Mouse (Mus musculus): Measurements from ENCODE around the gene Htra3. TPM values are rescaled to one million over a fixed set of nuclear protein-coding genes. Genes with fewer than 3 reads are reported as not detected.

Gene Htra3
- polyA plus RNA-seq, 1 experiment from 2014 or later: 3.7 TPM

GRCm38 (mm10) chr5:35673086-35673485 is 6.5 kb downstream of the Htra3 start:
- Histone ChIP-seq H3K4me3 (ENCODE audit: low read depth, low read length) (no peak overlapping the region), H3K4me2 (no peak overlapping the region), H3K9me3 (replicated peaks; ENCODE audit: control insufficient read depth, low read length) (no peaks in the 10 kb centered on the region), H3K27me3 (ENCODE audit: control insufficient read depth, insufficient read depth, low read length) (peaks cover 21% of the 10 kb centered on the region), H3K36me3 (ENCODE audit: control insufficient read depth, insufficient read depth, low read length) (no peaks in the 10 kb centered on the region), H3K27ac (ENCODE audit: low read depth, low read length) (no peak overlapping the region), H3K4me1 (ENCODE audit: control insufficient read depth, insufficient read depth, low read length) (peaks cover 52% of the 10 kb centered on the region), H3K9ac (ENCODE audit: low read depth, low read length) (no peak overlapping the region)
- no peak; the same call in 1 of the 2 replicates for ATAC-seq (replicated peaks; ENCODE audit: insufficient number of reproducible peaks, low FRiP score, low TSS enrichment)
- 47% methylated on average over 7 of the region's 7 CpGs for WGBS (ENCODE audit: insufficient replicate concordance)

DNA sequence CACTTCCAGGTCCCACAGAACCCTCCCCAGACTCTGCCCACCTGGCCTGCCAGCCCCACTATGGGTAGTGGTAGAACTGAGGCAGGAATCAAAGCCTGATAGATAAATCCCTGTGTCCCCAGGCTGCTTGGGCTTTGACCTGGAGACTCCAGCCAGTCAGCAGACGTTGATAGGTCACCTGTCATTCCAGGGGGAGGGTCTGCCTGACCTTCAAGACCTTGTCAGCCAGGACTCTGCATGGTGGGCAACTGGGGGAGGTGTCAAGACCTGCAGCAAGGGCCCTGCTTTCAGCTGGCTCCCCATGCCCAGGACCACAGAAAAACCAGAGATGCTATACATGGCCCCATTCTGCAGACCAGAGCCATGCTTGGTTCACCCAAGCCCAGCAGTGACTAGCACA is 7.0 kb downstream of the Htra3 start:
- no peak overlapping the region for H3K27ac ChIP-seq (ENCODE audit: low read depth, low read length)
- H3K9me3 ChIP-seq (replicated peaks; ENCODE audit: control insufficient read depth, low read length): no peaks in the 10 kb centered on the region
- no peaks in the 10 kb centered on the region for H3K36me3 ChIP-seq (ENCODE audit: control insufficient read depth, insufficient read depth, low read length)
- no peak for ATAC-seq (replicated peaks; ENCODE audit: insufficient number of reproducible peaks, low FRiP score, low TSS enrichment)
- no peak overlapping the region for H3K4me3 ChIP-seq (ENCODE audit: low read depth, low read length)
- peaks cover 52% of the 10 kb centered on the region for H3K4me1 ChIP-seq (ENCODE audit: control insufficient read depth, insufficient read depth, low read length)
- H3K27me3 ChIP-seq (ENCODE audit: control insufficient read depth, insufficient read depth, low read length): peaks cover 16% of the 10 kb centered on the region
- H3K4me2 ChIP-seq: no peak overlapping the region
- no peak overlapping the region for H3K9ac ChIP-seq (ENCODE audit: low read depth, low read length)
- 47% methylated on average over 1 of the region's 1 CpGs for WGBS (ENCODE audit: insufficient replicate concordance)

DNA sequence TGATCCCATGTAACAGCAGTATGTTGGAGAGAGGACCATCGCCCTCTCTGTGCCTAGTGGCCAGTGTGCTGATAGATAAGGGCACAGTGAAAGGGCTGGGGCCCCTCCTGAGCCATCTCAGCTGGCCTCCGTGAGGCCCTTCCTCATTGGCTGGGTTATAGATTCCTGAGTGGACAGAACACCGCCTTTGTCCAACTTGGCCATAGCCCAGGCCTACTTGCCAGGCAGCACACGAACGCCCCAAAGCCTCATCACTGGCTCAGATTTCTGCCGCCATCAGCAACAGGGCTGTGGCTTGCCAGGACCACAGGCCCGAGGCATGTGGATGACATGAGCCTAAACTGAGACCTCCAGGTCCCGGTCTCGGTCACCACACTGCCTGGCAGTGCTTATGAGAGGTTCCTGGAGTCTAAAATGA is 8.1 kb downstream of the Htra3 start:
- no peak for ATAC-seq (replicated peaks; ENCODE audit: insufficient number of reproducible peaks, low FRiP score, low TSS enrichment)
- peaks cover 52% of the 10 kb centered on the region for H3K4me1 ChIP-seq (ENCODE audit: control insufficient read depth, insufficient read depth, low read length)

DNA sequence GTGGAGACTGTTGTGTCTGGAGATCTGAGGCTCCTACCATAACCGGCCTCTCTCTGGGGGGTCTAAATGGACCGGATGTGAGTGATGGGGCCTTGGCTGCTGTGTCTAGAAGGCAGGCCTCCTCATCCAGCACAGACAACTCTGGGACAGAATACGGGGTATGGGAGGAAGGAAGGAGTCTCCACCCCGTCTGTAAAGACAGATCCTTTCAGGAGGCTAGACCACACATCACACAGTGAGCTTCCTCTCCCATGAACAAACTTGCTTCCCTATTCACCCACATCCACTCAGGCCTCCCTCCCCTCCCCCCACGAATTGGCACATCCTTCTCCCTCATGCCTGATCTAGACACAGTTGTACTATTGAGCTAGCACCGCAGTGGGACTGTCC is 9.2 kb downstream of the Htra3 start:
- Histone ChIP-seq H3K4me3 (ENCODE audit: low read depth, low read length) (no peak overlapping the region), H3K4me2 (no peak overlapping the region), H3K4me1 (ENCODE audit: control insufficient read depth, insufficient read depth, low read length) (peaks cover 52% of the 10 kb centered on the region), H3K9ac (ENCODE audit: low read depth, low read length) (no peak overlapping the region), H3K27me3 (ENCODE audit: control insufficient read depth, insufficient read depth, low read length) (no peaks in the 10 kb centered on the region; the same call in 1 of the 2 replicates), H3K27ac (ENCODE audit: low read depth, low read length) (no peak overlapping the region; the same call in 1 of the 2 replicates), H3K9me3 (replicated peaks; ENCODE audit: control insufficient read depth, low read length) (no peaks in the 10 kb centered on the region), H3K36me3 (ENCODE audit: control insufficient read depth, insufficient read depth, low read length) (no peaks in the 10 kb centered on the region)
- ATAC-seq (replicated peaks; ENCODE audit: insufficient number of reproducible peaks, low FRiP score, low TSS enrichment): no peak
- WGBS (ENCODE audit: insufficient replicate concordance): 38% methylated on average over 6 of the region's 6 CpGs

More for the DNA sequence above, 8.1 kb downstream of the Htra3 start:
- H3K9ac ChIP-seq (ENCODE audit: low read depth, low read length): peak overlapping the region; percentile 40
- H3K4me3 ChIP-seq (ENCODE audit: low read depth, low read length): no peak overlapping the region
- 0 out of 2 replicates have a peak overlapping the region, but pooled peaks have one; percentile 3 for H3K4me2 ChIP-seq
- peaks cover 8% of the 10 kb centered on the region; the same call in 1 of the 2 replicates for H3K27me3 ChIP-seq (ENCODE audit: control insufficient read depth, insufficient read depth, low read length)
- no peak overlapping the region for H3K27ac ChIP-seq (ENCODE audit: low read depth, low read length)
- no peaks in the 10 kb centered on the region for H3K36me3 ChIP-seq (ENCODE audit: control insufficient read depth, insufficient read depth, low read length)
- 50% methylated on average over 9 of the region's 9 CpGs for WGBS (ENCODE audit: insufficient replicate concordance)
- no peaks in the 10 kb centered on the region for H3K9me3 ChIP-seq (replicated peaks; ENCODE audit: control insufficient read depth, low read length)

GRCm38 (mm10) chr5:35669747-35670411 is 9.7 kb downstream of the Htra3 start:
- H3K4me1 ChIP-seq (ENCODE audit: control insufficient read depth, insufficient read depth, low read length): peaks cover 52% of the 10 kb centered on the region
- H3K9me3 ChIP-seq (replicated peaks; ENCODE audit: control insufficient read depth, low read length): no peaks in the 10 kb centered on the region
- H3K4me2 ChIP-seq: no peak overlapping the region
- no peak overlapping the region for H3K9ac ChIP-seq (ENCODE audit: low read depth, low read length)
- no peaks in the 10 kb centered on the region for H3K36me3 ChIP-seq (ENCODE audit: control insufficient read depth, insufficient read depth, low read length)
- H3K4me3 ChIP-seq (ENCODE audit: low read depth, low read length): no peak overlapping the region
- no peak overlapping the region; the same call in 1 of the 2 replicates for H3K27ac ChIP-seq (ENCODE audit: low read depth, low read length)
- H3K27me3 ChIP-seq (ENCODE audit: control insufficient read depth, insufficient read depth, low read length): no peaks in the 10 kb centered on the region
- WGBS (ENCODE audit: insufficient replicate concordance): 17% methylated on average over 11 of the region's 11 CpGs
- ATAC-seq (replicated peaks; ENCODE audit: insufficient number of reproducible peaks, low FRiP score, low TSS enrichment): no peak

- Histone ChIP-seq H3K36me3 (ENCODE audit: control insufficient read depth, insufficient read depth, low read length) (no peaks in the 10 kb centered on the region), H3K4me3 (ENCODE audit: low read depth, low read length) (no peak overlapping the region), H3K27ac (ENCODE audit: low read depth, low read length) (no peak overlapping the region), H3K27me3 (ENCODE audit: control insufficient read depth, insufficient read depth, low read length) (no peaks in the 10 kb centered on the region; the same call in 1 of the 2 replicates), H3K9me3 (replicated peaks; ENCODE audit: control insufficient read depth, low read length) (no peaks in the 10 kb centered on the region), H3K4me1 (ENCODE audit: control insufficient read depth, insufficient read depth, low read length) (peaks cover 21% of the 10 kb centered on the region), H3K4me2 (no peak overlapping the region), H3K9ac (ENCODE audit: low read depth, low read length) (no peak overlapping the region)
- ATAC-seq (replicated peaks; ENCODE audit: insufficient number of reproducible peaks, low FRiP score, low TSS enrichment): no peak
- WGBS (ENCODE audit: insufficient replicate concordance): 81% methylated on average over 7 of the region's 7 CpGs
Measured at GRCm38 (mm10) chr5:35666152-35666551, 13.4 kb downstream of the Htra3 start.

DNA sequence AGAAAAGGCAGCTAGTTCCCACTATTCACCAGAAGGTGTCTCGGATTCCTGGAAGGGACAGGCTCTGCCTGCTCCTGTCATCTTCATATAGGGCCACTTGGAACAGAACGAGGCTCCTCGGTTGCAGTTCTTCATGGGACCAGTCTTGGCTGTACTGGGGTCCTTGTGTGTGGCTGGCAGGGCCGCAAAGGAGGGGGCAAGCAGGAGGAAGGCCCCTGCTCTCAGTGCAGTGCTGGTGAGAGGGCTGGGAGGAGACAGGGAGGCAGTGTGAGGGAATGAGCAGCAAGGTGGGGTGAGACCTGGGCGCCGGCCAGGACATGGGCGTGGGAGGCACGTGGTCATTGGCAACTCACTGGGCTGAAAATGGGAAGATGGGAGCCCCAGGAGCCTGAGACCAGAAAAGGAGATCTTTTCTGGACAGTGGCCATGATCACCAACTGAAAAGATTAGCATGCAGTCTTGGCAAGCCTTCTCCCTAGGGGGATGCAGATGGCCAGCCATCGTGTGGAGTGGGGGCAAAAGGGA is 17.5 kb downstream of the Htra3 start:
- WGBS (ENCODE audit: insufficient replicate concordance): 68% methylated on average over 9 of the region's 9 CpGs
- Histone ChIP-seq H3K27me3 (ENCODE audit: control insufficient read depth, insufficient read depth, low read length) (no peaks in the 10 kb centered on the region; the same call in 1 of the 2 replicates), H3K27ac (ENCODE audit: low read depth, low read length) (no peak overlapping the region), H3K36me3 (ENCODE audit: control insufficient read depth, insufficient read depth, low read length) (no peaks in the 10 kb centered on the region), H3K9me3 (replicated peaks; ENCODE audit: control insufficient read depth, low read length) (no peaks in the 10 kb centered on the region), H3K9ac (ENCODE audit: low read depth, low read length) (no peak overlapping the region), H3K4me2 (no peak overlapping the region), H3K4me3 (ENCODE audit: low read depth, low read length) (no peak overlapping the region), H3K4me1 (ENCODE audit: control insufficient read depth, insufficient read depth, low read length) (no peaks in the 10 kb centered on the region)
- ATAC-seq (replicated peaks; ENCODE audit: insufficient number of reproducible peaks, low FRiP score, low TSS enrichment): no peak

GRCm38 (mm10) chr5:35661210-35661609 is 18.4 kb downstream of the Htra3 start:
- no peaks in the 10 kb centered on the region for H3K36me3 ChIP-seq (ENCODE audit: control insufficient read depth, insufficient read depth, low read length)
- no peak overlapping the region for H3K4me3 ChIP-seq (ENCODE audit: low read depth, low read length)
- H3K27me3 ChIP-seq (ENCODE audit: control insufficient read depth, insufficient read depth, low read length): no peaks in the 10 kb centered on the region; the same call in 1 of the 2 replicates
- H3K9ac ChIP-seq (ENCODE audit: low read depth, low read length): no peak overlapping the region
- H3K4me1 ChIP-seq (ENCODE audit: control insufficient read depth, insufficient read depth, low read length): no peaks in the 10 kb centered on the region
- WGBS (ENCODE audit: insufficient replicate concordance): 60% methylated on average over 6 of the region's 6 CpGs
- H3K4me2 ChIP-seq: no peak overlapping the region
- H3K9me3 ChIP-seq (replicated peaks; ENCODE audit: control insufficient read depth, low read length): no peaks in the 10 kb centered on the region
- no peak overlapping the region for H3K27ac ChIP-seq (ENCODE audit: low read depth, low read length)
- ATAC-seq (replicated peaks; ENCODE audit: insufficient number of reproducible peaks, low FRiP score, low TSS enrichment): no peak

DNA sequence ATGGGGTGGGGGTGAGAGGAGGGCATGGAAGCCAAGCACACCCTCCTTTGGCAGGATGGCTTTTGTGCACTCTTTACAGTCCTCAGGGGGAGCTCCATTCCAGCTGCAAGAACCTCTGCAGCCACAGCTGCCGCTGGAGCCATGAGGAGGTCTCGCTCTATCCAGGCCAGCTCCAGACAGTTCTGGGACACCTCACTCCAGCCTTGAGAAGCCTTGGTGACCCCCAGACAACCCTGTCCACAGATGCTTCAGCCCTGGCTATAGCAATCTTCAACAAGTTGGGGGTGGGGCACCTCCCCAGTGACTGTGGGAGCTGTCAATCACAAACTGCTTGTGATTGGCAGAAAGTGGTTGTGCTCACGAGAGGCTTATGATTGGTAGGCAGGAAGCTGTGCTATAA is 20.1 kb downstream of the Htra3 start:
- Histone ChIP-seq H3K9ac (ENCODE audit: low read depth, low read length) (no peak overlapping the region), H3K36me3 (ENCODE audit: control insufficient read depth, insufficient read depth, low read length) (no peaks in the 10 kb centered on the region), H3K4me2 (no peak overlapping the region), H3K4me1 (ENCODE audit: control insufficient read depth, insufficient read depth, low read length) (no peaks in the 10 kb centered on the region), H3K4me3 (ENCODE audit: low read depth, low read length) (no peak overlapping the region), H3K9me3 (replicated peaks; ENCODE audit: control insufficient read depth, low read length) (no peaks in the 10 kb centered on the region), H3K27me3 (ENCODE audit: control insufficient read depth, insufficient read depth, low read length) (no peaks in the 10 kb centered on the region; the same call in 1 of the 2 replicates), H3K27ac (ENCODE audit: low read depth, low read length) (no peak overlapping the region)
- 54% methylated on average over 3 of the region's 3 CpGs for WGBS (ENCODE audit: insufficient replicate concordance)
- no peak for ATAC-seq (replicated peaks; ENCODE audit: insufficient number of reproducible peaks, low FRiP score, low TSS enrichment)
